Mouse (Mus musculus): ENCODE measurements around the gene Psmc1.

Gene Psmc1

DNA sequence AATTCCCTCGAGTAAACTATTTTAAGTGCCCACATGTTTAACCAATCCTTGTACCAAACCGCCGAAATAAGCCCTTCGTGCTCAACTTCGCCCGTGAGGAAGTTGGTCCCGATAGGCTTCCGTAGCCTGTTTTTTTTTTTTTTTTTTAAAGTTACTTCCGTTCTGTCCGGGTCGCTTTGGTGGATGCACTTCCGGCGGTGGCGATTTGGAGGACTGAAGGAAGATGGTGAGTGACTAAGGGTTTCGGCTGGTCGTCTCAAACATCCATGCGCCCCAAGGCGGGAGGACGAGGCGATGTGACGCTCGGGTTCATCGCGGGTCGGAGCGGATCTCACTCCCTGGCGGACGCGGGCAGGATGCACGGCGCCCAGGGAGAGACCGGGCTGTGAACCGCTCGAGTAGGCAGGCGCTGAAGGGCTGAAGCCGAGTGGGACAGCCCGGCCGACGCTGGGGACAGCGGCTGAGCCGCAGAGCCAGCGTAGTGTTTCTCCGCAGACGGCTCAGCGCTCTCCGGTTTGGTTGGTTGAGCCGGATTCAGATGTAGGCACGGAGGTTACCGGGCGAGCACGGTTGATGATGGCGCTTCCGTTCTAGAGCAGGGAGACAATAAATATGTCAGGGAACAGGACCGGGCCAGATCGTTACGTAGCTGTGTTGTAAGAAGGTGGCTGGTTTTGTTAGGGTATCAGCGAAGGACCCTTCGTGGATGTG is at the start of gene Psmc1:
Psmc1 (plus strand) TSS at position 169 of the 711 bp plus-strand sequence.
- peak; percentile 59 to 76 for DNase-seq (ENCODE audit: low spot score in 2 of 2)

DNA sequence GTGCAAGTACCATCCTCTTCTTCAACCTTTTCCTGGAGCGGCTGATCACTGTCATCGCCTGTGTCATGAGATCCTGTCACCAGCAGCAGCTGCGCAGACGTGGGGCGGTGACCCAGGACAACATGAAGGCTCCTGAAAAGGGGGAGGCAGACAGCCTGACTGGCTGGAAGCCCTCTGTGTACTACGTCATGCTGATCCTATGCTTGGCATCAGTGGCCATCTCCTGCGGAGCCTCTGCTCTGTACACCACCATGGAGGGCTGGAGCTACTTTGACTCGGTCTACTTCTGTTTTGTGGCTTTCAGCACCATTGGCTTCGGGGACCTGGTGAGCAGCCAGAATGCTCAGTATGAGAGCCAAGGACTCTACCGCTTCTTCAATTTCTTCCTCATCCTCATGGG is 48.9 kb upstream of the Psmc1 start:
- no peak for DNase-seq (ENCODE audit: low spot score in 2 of 2)

GRCm38 (mm10) chr12:100061826-100062225 is 48.1 kb upstream of the Psmc1 start:
- DNase-seq (ENCODE audit: low spot score in 2 of 2): no peak

GRCm38 (mm10) chr12:100062584-100062983 is 47.4 kb upstream of the Psmc1 start:
- DNase-seq (ENCODE audit: low spot score in 2 of 2): no peak

DNA sequence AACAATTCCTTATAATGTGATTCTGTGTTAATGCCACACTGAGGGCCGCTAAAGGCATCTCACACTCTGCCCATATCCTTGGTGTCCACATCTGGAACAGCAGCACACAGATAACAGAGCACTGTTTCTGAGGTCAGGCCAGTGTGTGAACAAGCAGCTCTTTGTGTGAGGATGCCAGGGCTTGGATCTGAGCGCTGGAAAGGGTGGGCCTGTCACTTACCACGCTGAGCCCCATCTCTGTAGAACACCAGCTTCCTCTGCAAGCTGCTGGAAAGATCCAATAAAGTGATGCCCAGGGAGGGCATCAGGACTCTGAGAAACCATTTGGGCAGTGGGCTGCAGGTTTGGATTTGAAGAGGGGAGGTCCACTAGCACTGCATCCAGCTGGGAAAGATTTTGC is 44.8 kb upstream of the Psmc1 start:
- no peak for DNase-seq (ENCODE audit: low spot score in 2 of 2)

GRCm38 (mm10) chr12:100067477-100067876 is 42.5 kb upstream of the Psmc1 start:
- DNase-seq (ENCODE audit: low spot score in 2 of 2): no peak

DNA sequence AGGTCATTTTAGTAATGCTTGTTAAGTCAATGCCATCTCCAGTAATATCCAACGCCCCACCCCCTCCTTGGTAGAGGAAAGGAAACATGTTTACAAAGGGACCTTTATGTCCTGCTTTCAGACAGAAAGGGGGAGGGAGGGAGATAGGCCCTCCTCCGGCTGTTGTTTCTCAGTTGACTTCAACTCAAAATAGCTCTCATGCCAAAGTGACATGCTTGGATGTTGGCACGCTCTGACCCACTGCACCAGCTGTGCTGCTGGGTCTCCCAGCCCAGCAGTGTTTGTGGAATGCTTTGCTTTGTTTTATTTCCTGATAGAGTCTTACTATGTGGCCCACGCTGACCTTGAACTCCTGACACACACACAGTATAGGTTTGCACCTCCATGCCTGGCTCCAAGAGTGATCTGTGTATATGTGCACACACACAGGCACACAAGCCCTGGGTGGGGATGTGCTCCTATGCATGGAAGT is 36.7 kb upstream of the Psmc1 start:
- DNase-seq (ENCODE audit: low spot score in 2 of 2): no peak

GRCm38 (mm10) chr12:100075715-100076114 is 34.2 kb upstream of the Psmc1 start:
- no peak for DNase-seq (ENCODE audit: low spot score in 2 of 2)

GRCm38 (mm10) chr12:100079636-100080286 is 30.2 kb upstream of the Psmc1 start:
- no peak for DNase-seq (ENCODE audit: low spot score in 2 of 2)

DNA sequence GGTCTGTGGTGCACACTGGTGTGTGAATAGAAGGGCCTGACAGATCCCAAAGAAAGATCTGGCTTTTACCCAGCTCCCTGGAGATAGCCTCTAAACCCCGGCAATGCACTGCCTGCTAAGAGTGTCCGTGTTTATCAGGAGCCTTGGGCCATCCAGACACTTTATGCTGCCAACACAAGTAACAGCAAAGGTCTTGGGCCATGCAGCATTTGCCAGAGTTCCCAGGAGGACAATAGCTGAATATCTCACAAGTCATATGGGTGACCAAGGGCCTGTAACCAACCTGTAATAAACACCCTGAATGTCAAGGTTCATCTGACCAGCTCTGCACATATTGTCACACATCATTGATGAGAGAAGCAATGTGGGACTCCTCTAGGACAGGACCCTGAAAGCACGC is 21.9 kb upstream of the Psmc1 start:
- no peak for DNase-seq (ENCODE audit: low spot score in 2 of 2)

- no peak for DNase-seq (ENCODE audit: low spot score in 2 of 2)
These were observed 20.7 kb upstream of the Psmc1 start for GRCm38 (mm10) chr12:100089265-100089664.

DNA sequence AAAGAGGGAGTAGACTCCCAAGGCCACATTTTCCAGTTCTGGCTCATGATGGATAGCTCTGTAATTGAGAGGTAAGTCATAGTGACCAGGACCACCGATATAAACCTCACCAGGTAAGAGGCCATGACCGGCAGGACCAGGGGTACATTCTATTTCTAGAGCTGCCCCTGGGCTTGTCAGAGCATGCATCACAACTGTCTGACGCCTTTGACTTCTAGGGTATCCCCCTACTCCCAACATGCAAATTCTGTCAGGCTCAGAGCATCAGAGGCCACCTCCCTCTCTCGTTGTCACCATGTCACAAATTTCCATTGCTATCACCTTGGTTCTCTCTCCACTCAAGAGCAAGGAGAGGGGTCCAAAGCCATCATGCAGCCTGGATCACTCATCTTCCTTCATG is 19.2 kb upstream of the Psmc1 start:
- no peak for DNase-seq (ENCODE audit: low spot score in 2 of 2)

DNA sequence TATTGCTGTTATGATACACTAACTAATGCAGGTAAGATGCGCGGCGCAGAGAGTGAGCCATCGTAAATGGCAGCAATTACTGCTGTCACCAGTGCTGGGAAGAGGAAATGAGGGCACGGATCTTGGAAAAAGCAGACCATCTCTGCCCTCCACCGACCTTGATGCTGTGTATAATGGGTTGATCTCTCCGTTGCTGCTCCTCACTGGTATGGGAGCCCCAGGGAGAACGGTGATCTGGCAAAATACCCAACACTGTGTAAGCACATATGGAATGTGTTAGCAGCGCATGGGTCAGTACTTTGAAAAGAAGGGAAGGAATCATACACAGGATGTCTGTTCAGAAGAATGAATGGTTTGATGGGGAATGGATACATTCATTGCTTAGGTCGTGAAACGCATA is 16.9 kb upstream of the Psmc1 start:
- no peak for DNase-seq (ENCODE audit: low spot score in 2 of 2)

GRCm38 (mm10) chr12:100099971-100100706 is 9.8 kb upstream of the Psmc1 start:
- DNase-seq (ENCODE audit: low spot score in 2 of 2): no peak

GRCm38 (mm10) chr12:100100707-100101030 is 9.3 kb upstream of the Psmc1 start:
- no peak for DNase-seq (ENCODE audit: low spot score in 2 of 2)

GRCm38 (mm10) chr12:100101651-100102050 is 8.3 kb upstream of the Psmc1 start:
- no peak for DNase-seq (ENCODE audit: low spot score in 2 of 2)

- DNase-seq (ENCODE audit: low spot score in 2 of 2): no peak
These were observed 5.4 kb upstream of the Psmc1 start for GRCm38 (mm10) chr12:100104530-100104929.

DNA sequence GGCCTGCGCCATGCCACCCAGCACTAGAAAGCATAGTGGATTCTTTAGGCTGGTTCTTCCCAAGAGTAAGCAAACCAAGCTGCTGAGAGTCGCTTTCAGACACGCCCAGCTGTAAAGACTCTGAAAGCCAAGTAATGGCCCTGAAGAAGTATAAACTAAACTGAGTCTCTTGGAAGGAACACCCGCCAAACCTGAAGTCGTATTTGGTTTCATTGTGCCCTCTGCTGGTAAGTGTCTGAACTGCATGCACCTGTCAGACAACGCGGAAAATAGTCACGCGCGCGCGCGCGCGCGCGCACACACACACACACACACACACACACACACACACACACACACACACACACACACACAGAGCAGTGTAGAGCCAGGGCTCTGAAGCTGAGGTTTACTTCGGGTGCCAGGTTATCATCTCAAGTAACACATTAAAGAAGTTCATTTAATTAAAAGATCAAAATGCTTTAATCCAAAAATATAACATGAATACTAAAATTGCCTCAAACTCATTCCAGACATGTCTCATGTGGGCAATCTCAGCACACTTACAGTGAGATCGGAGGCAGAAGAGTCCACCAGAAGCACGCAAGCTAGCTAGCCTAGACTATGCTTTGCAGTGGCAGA is 3.6 kb upstream of the Psmc1 start:
- peak; percentile 42 to 74 for DNase-seq (ENCODE audit: low spot score in 2 of 2)

- no peak for DNase-seq (ENCODE audit: low spot score in 2 of 2)
These were observed 2.5 kb upstream of the Psmc1 start for GRCm38 (mm10) chr12:100107436-100107835.

DNA sequence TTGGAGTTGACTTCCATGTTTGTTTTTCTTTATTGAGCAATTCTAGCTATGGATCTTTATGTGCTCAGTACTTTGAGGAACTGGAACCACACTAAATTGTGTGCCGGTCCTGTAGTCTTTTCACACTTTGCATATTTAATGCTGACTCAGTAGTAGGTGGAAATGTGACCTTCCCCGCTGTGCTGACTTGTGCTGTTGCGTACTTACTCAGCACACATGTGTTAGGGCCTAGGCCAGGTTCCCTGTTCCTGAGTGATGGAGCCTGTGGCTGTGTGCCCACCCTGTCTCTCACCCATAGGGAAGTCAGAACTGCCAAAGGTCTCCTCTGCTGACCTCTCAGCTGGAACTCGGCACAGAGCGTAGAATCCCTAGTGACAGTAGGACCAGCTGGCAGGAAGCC is 6.0 kb downstream of the Psmc1 start:
- DNase-seq (ENCODE audit: low spot score in 2 of 2): no peak

- no peak for DNase-seq (ENCODE audit: low spot score in 2 of 2)
These were observed 13.0 kb downstream of the Psmc1 start for GRCm38 (mm10) chr12:100122921-100123381.

DNA sequence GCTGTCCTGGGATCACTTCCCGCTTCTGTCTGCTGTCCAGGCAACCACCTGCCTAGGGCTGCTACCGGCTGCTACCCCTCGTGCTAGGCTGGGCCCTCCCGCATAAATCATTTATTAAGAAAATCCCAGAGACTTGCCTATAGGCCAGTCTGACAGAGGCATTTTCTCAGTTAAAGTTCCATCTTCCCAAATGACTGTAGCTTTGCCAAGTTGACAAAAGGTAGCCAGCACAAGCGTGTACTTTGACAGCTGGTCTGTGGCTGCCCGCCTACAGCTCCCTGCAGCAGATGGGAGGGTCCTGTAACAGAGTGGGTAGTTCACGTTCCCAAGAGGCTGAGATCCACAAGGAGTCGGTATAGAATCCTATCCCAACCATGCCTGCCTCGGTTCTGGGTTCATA is 13.5 kb downstream of the Psmc1 start:
- no peak for DNase-seq (ENCODE audit: low spot score in 2 of 2)

All from spleen, postnatal 14 days (tissue).